25 mouse cellular contexts compared by ENCODE assay signal in the genomic region with DNA sequence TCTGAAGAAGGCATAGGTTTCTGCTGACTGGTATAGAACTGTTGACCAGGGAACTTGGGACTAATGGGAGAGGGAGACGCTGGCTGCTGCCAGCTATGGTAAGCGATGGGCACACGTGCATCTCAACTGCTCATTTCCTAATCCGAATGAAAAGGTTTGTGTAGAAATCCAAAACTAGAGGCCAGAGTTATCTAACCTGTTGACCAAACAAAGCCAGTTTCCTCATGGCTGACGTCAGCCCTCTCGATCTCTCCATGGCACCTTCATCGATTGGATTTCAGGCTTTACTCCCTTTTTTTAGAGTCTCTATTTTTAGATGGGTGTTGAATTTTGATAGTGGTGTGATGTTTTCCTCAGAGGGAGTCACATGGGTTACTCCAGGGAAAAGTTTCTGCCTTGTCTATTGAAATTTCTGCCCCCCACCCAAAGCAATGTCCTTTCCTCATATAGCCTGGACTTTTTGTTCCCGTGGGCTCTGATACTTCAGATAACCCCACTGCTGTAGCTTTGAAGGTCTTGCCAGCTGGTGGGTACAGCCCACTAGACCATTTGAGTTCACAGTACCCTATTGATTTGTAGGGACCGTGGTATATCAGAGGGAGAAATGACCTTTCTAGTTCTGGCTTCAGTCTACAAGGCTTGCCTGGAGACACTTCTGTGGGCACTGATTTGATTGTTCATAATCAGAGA. TPM values are rescaled to one million over a fixed set of nuclear protein-coding genes. Genes with fewer than 3 reads are reported as not detected.
DNase-seq lines count a peak whose midpoint lies in the region; ATAC-seq and TF ChIP-seq lines count a peak whose summit lies in the region.
"Had no signal": no experiment of that assay in that cellular context is flagged by ENCODE, and none has a peak within 500 bp of the region (broad histone marks: within the 10 kb centered on the region; RNA-seq: fewer than 3 reads in every experiment).

No protein-coding gene starts in this region.

- DNase-seq in liver, adult 2 months (ENCODE audit: extremely low read depth, low read depth, low spot score), result peak; percentile 98
- DNase-seq in liver, embryonic 11.5 days (ENCODE audit: low spot score), result no peak
- DNase-seq in lung, postnatal 0 days (ENCODE audit: low spot score), result no peak
- DNase-seq in lung, postnatal 25 days (ENCODE audit: low spot score), result no peak
- DNase-seq: adrenal gland, adult 2 months; adrenal gland, postnatal 10 days; adrenal gland, postnatal 25 days; cerebellum, adult 11 months; cerebellum, adult 18-20 months; cerebellum, adult 8-10 months; cerebellum, adult 9-11 months; cerebellum, postnatal 14 days; cerebellum, postnatal 36 days; embryo, embryonic 11 days had no signal

- TF ChIP-seq CTCF in liver, adult 2 months (IDR thresholded peaks at IDR 0.05; ENCODE audit: low read depth, low read length), result no peak
- no peak for TF ChIP-seq CTCF in lung, postnatal 0 days (IDR thresholded peaks at IDR 0.05)

- peak overlapping the region; percentile 97 for H3K27ac ChIP-seq in liver, adult 2 months (replicated peaks; ENCODE audit: insufficient read depth, low read depth, low read length)
- no peak overlapping the region for H3K27ac ChIP-seq in liver, embryonic 11.5 days (ENCODE audit: low read depth, low read length)
- H3K27ac ChIP-seq in lung, postnatal 0 days (ENCODE audit: low read length), result no peak overlapping the region
- H3K27ac ChIP-seq: embryonic facial prominence, embryonic 13.5 days; embryonic facial prominence, embryonic 15.5 days; forebrain, embryonic 10.5 days; forebrain, embryonic 12.5 days had no signal

- H3K9ac ChIP-seq in liver, adult 2 months (ENCODE audit: low read depth, low read length), result no peak overlapping the region
- H3K9ac ChIP-seq in liver, embryonic 11.5 days (ENCODE audit: low read depth, low read length), result no peak overlapping the region
- H3K9ac ChIP-seq in lung, postnatal 0 days (replicated peaks; ENCODE audit: low read depth), result no peak overlapping the region
- H3K9ac ChIP-seq: embryonic facial prominence, embryonic 13.5 days; embryonic facial prominence, embryonic 15.5 days; forebrain, embryonic 12.5 days had no signal

- TF ChIP-seq EP300 in lung, postnatal 0 days (IDR thresholded peaks at IDR 0.05), result 0 out of 2 replicates have a peak, but pooled peaks have one; percentile 25

- no peaks in the 10 kb centered on the region for H3K36me3 ChIP-seq in liver, adult 2 months (ENCODE audit: control insufficient read depth, insufficient read depth, low read length)
- no peaks in the 10 kb centered on the region for H3K36me3 ChIP-seq in liver, embryonic 11.5 days (ENCODE audit: control insufficient read depth, insufficient read depth, low read length)
- H3K36me3 ChIP-seq in lung, postnatal 0 days (ENCODE audit: insufficient read depth, low read length), result no peaks in the 10 kb centered on the region
- H3K36me3 ChIP-seq: embryonic facial prominence, embryonic 15.5 days; forebrain, embryonic 10.5 days; forebrain, embryonic 12.5 days had no signal

- H3K27me3 ChIP-seq in liver, adult 2 months (ENCODE audit: control insufficient read depth, insufficient read depth, low read length), result no peaks in the 10 kb centered on the region
- no peaks in the 10 kb centered on the region for H3K27me3 ChIP-seq in liver, embryonic 11.5 days (replicated peaks; ENCODE audit: control insufficient read depth, insufficient read depth, low read length)
- H3K27me3 ChIP-seq in lung, postnatal 0 days (replicated peaks; ENCODE audit: insufficient read depth, low read length), result no peaks in the 10 kb centered on the region
- H3K27me3 ChIP-seq: embryonic facial prominence, embryonic 13.5 days; embryonic facial prominence, embryonic 15.5 days; forebrain, embryonic 12.5 days had no signal

- H3K4me1 ChIP-seq in liver, adult 2 months (ENCODE audit: control insufficient read depth, insufficient read depth, low read length), result peaks cover 20% of the 10 kb centered on the region
- H3K4me1 ChIP-seq in liver, embryonic 11.5 days (replicated peaks; ENCODE audit: control insufficient read depth, insufficient read depth, low read length), result no peaks in the 10 kb centered on the region
- H3K4me1 ChIP-seq in lung, postnatal 0 days (ENCODE audit: insufficient read depth, low read depth, low read length), result 0 out of 2 replicates have a peak, but pooled peaks cover 7% of the 10 kb centered on the region
- H3K4me1 ChIP-seq: forebrain, embryonic 12.5 days had no signal

- no peak overlapping the region for H3K4me2 ChIP-seq in liver, embryonic 11.5 days
- H3K4me2 ChIP-seq in lung, postnatal 0 days (replicated peaks; ENCODE audit: low read depth, low read length), result no peak overlapping the region
- H3K4me2 ChIP-seq: embryonic facial prominence, embryonic 13.5 days; embryonic facial prominence, embryonic 15.5 days; forebrain, embryonic 12.5 days had no signal

- WGBS in liver, adult 2 months, result 15% methylated on average over 9 of the region's 9 CpGs
- 82% methylated on average over 9 of the region's 9 CpGs for WGBS in liver, embryonic 11.5 days
- 90% methylated on average over 9 of the region's 9 CpGs for WGBS in lung, postnatal 0 days

- no peak for ATAC-seq in liver, embryonic 11.5 days (replicated peaks; ENCODE audit: low FRiP score)
- no peak for ATAC-seq in lung, postnatal 0 days
- ATAC-seq: forebrain, embryonic 14.5 days; forebrain, embryonic 16.5 days had no signal

- TF ChIP-seq POLR2A in liver, adult 2 months (IDR thresholded peaks at IDR 0.05; ENCODE audit: extremely low read depth, insufficient read depth, low read length), result no peak

- no peaks in the 10 kb centered on the region for H3K9me3 ChIP-seq in liver, embryonic 11.5 days (ENCODE audit: control insufficient read depth, low read length)
- H3K9me3 ChIP-seq in lung, postnatal 0 days (ENCODE audit: low read length), result no peaks in the 10 kb centered on the region
- H3K9me3 ChIP-seq: embryonic facial prominence, embryonic 13.5 days; embryonic facial prominence, embryonic 15.5 days; forebrain, embryonic 10.5 days; forebrain, embryonic 12.5 days had no signal

- H3K79me2 ChIP-seq in liver, adult 2 months (ENCODE audit: control insufficient read depth, insufficient read depth, low read length), result no peaks in the 10 kb centered on the region

- H3K4me3 ChIP-seq in liver, adult 2 months (ENCODE audit: insufficient read depth, low read depth, low read length), result no peak overlapping the region
- H3K4me3 ChIP-seq in liver, embryonic 11.5 days (ENCODE audit: low read depth, low read length), result no peak overlapping the region
- H3K4me3 ChIP-seq in lung, postnatal 0 days (ENCODE audit: low read depth, low read length), result no peak overlapping the region
- H3K4me3 ChIP-seq: embryonic facial prominence, embryonic 13.5 days; embryonic facial prominence, embryonic 15.5 days; erythroblast, embryonic 14.5 days; forebrain, embryonic 10.5 days; forebrain, embryonic 12.5 days had no signal

RNA-seq across cellular contexts. Expression of a gene that starts 1.7 kb away (rescaled TPM):
- total RNA-seq in liver, adult 2 months (2014; rRNA removed), result 0.07 TPM in 1 of 2 replicates, not detected in the other
- polyA plus RNA-seq in liver, adult 2 months (2012; rRNA removed), result not detected in 2 replicates
- polyA plus RNA-seq in liver, embryonic 11.5 days (2014; fragmentation: Nextera tagmentation; extraction: Ambion mirVana), result 0.09 and 0.11 TPM in 2 replicates
- 0.30 and 0.54 TPM in 2 replicates for polyA plus RNA-seq in lung, postnatal 0 days (2015; fragmentation: Nextera tagmentation; extraction: Ambion mirVana)
- total RNA-seq: adrenal gland, adult 2 months; adrenal gland, postnatal 25 days; common myeloid progenitor, adult 5-6 weeks; ES-E14; MEL had no signal
- polyA plus RNA-seq: brain, embryonic 14.5 days; forebrain, embryonic 14.5 days had no signal
